Mouse (Mus musculus) lung, embryonic 16.5 days (tissue): ENCODE measurements around the gene Prdm1. TPM values are rescaled to one million over a fixed set of nuclear protein-coding genes. Genes with fewer than 3 reads are reported as not detected.

ENCODE experiments used
- ATAC-seq: fragments of 200-750 bp; cut with Nextera tagmentation; 2 replicates; pipeline ENCODE4 v1.8.0; 2017; ENCODE audit warnings: low read depth, mild to moderate bottlenecking, moderate library complexity
- H3K27ac ChIP-seq: fragments of 300-500 bp; sonication (generic); 2 replicates; pipeline ENCODE4 v1.5.1; 2014; ENCODE audit warnings: mild to moderate bottlenecking, control low read depth, low read length
- H3K27me3 ChIP-seq: fragments of 300-500 bp; sonication (generic); 2 replicates; pipeline ENCODE4 v1.6.1; 2014; ENCODE audit warnings: low read depth, low read length, mixed read lengths; ENCODE audit not compliant: control insufficient read depth, insufficient read depth
- H3K36me3 ChIP-seq: fragments of 300-500 bp; sonication (generic); 2 replicates; pipeline ENCODE4 v1.6.1; 2014; ENCODE audit warnings: low read length; ENCODE audit not compliant: control insufficient read depth, insufficient read depth
- H3K4me1 ChIP-seq: fragments of 300-500 bp; sonication (generic); replicated peaks from 2 replicates; pipeline ENCODE4 v1.6.1; 2014; ENCODE audit warnings: low read length, mixed read lengths; ENCODE audit not compliant: control insufficient read depth, insufficient read depth
- H3K4me2 ChIP-seq: fragments of 300-500 bp; sonication (generic); 2 replicates; pipeline ENCODE4 v1.6.1; 2014; ENCODE audit warnings: low read depth, low read length, control low read depth
- H3K4me3 ChIP-seq: fragments of 300-500 bp; sonication (generic); 2 replicates; pipeline ENCODE4 v1.5.1; 2014; ENCODE audit warnings: mild to moderate bottlenecking, low read length, control low read depth
- H3K9ac ChIP-seq: fragments of 300-500 bp; sonication (generic); 2 replicates; pipeline ENCODE4 v1.6.1; 2014; ENCODE audit warnings: low read length, control low read depth
- H3K9me3 ChIP-seq: fragments of 300-500 bp; sonication (generic); 2 replicates; pipeline ENCODE4 v1.6.1; 2016; ENCODE audit warnings: low read length; ENCODE audit not compliant: control insufficient read depth
- WGBS: fragments of 180-500 bp; shearing (Covaris S2); extraction: QIAGEN DNeasy Blood & Tissue Kit; methylation state at CpG from one replicate; pipeline ENCODE4 v1.1.7; 2014; 5-methylcytosine and 5-hydroxymethylcytosine counted together
- polyA plus RNA-seq: library from polyadenylated mRNA; unstranded; fragments of >200 nt; fragmentation: Nextera tagmentation; extraction: Ambion mirVana; gene quantifications from 2 replicates; pipeline ENCODE4 v1.2.1, GENCODE M21; 2015

Gene Prdm1
- polyA plus RNA-seq, 1 experiment from 2014 or later: 2.3 TPM

DNA sequence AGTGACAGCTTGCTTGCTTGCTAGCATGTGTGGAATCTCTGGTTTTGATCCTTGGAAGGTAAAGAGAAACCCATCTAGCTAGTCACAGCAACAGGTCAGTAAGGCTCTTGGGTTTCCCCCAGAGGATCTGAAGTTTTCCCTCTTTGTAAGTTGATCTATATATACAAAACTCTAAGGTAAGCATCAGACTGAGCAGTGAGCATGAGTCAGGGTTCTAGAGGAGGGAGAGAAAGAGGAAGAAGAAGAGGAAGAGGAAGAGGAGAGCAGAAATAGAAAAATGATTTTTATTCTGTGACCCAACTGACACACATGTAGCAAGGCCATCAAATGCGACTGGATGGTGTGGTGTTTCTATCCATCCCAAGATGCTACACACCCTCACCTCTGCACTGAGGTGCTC lies 90.7 kb downstream of the Prdm1 start:
- Histone ChIP-seq H3K4me3 (no peak overlapping the region), H3K9me3 (no peaks in the 10 kb centered on the region), H3K36me3 (no peaks in the 10 kb centered on the region), H3K27ac (no peak overlapping the region), H3K27me3 (no peaks in the 10 kb centered on the region), H3K4me1 (peaks cover 4% of the 10 kb centered on the region; the same call in 1 of the 2 replicates), H3K4me2 (no peak overlapping the region), H3K9ac (no peak overlapping the region)
- WGBS: 94% methylated on average over 1 of the region's 1 CpGs
- no peak for ATAC-seq

DNA sequence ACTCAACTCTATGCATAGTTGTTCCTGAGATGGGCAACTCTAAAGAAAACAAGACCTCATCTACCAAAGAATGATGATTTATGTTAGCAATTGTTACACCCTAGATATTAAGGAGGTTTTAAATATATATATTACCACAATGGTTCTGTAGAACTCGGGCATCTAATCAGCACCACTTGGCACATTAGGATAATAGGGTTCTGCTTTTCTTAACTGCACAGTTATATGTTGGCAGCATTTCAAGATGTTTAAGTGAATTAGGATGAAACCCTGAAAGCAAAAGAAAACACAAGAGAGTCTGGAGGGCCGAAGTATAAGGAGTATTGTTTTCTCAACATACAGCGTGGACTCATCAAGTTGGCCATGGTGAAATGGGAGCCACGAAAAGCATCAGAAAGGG lies 92.3 kb downstream of the Prdm1 start:
- H3K4me2 ChIP-seq: no peak overlapping the region
- H3K27me3 ChIP-seq: no peaks in the 10 kb centered on the region
- no peak overlapping the region for H3K27ac ChIP-seq
- 76% methylated on average over 4 of the region's 4 CpGs for WGBS
- no peaks in the 10 kb centered on the region; the same call in 1 of the 2 replicates for H3K4me1 ChIP-seq
- H3K9ac ChIP-seq: no peak overlapping the region
- H3K4me3 ChIP-seq: no peak overlapping the region
- no peak for ATAC-seq
- no peaks in the 10 kb centered on the region for H3K36me3 ChIP-seq
- H3K9me3 ChIP-seq: no peaks in the 10 kb centered on the region

DNA sequence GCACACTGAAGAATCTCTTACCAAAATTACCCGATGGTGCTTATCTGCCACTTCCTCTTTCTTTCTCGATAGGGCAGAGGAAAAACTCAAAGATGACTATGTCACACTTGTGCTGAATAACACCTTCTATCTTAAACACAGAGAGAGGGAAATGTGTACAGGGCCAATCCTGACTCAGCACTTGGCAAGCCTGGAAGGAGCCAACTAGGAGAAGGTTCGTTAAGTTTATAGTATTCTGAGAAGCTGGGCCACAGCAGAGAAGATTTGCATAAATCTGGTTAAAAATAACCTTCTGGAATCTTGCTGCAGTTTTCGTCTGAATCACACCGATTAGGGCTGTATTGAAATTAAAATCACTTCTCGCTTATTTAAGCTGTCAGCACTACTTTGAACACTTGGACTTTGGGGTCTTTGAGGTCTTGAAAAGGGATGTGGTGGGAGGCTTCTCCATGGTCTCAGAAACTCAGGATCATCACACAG lies 93.6 kb downstream of the Prdm1 start:
- 0 out of 2 replicates have a peak, but pooled peaks have one; percentile 60 for ATAC-seq
- Histone ChIP-seq H3K27ac (no peak overlapping the region), H3K36me3 (no peaks in the 10 kb centered on the region), H3K9me3 (no peaks in the 10 kb centered on the region), H3K4me1 (no peaks in the 10 kb centered on the region; the same call in 1 of the 2 replicates), H3K27me3 (no peaks in the 10 kb centered on the region), H3K4me2 (no peak overlapping the region), H3K9ac (no peak overlapping the region), H3K4me3 (no peak overlapping the region)
- WGBS: 41% methylated on average over 6 of the region's 6 CpGs

DNA sequence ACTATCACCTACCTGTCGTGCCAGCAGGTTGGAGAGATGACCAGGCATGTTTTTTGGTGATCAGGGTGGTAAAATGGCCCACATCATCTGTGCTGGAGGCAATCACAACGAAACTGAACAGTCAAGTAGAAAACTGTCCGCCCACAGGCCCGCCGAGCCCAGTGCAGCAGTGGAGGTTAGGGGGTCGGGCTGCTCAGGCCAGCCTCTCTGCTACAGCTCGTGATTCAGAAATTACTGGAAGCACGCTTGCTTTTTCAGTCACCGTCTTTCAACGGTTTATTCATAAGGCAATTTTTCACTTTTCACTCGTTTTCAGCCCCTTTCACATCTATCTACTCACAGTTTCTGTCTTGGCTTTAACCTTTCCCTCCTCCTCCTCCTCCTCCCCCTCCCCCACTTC lies 96.1 kb downstream of the Prdm1 start:
- no peak overlapping the region; the same call in 1 of the 2 replicates for H3K9ac ChIP-seq
- ATAC-seq: no peak
- 55% methylated on average over 11 of the region's 11 CpGs for WGBS

DNA sequence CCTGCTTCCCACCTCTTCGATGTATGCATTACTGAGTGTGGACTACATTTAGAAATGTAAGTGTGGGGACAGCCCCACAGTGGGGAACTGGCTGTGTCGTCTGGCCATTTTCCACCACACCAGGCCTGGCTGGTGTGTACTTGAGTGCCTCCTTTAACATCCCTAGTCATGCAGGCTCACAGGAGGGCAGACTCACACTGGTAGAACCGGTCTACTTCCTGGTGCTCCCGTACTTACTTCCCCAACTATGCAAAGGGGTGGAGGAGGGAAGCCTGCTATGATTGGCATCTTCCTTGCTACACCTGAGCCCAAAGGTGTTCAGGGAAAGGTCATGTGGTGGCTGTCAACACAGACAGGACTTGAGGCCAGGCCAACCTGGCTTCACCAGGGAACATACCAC lies 96.6 kb downstream of the Prdm1 start:
- Histone ChIP-seq H3K4me2 (no peak overlapping the region), H3K36me3 (no peaks in the 10 kb centered on the region), H3K9me3 (no peaks in the 10 kb centered on the region), H3K9ac (no peak overlapping the region), H3K4me1 (no peaks in the 10 kb centered on the region; the same call in none of the 2 replicates), H3K27ac (no peak overlapping the region), H3K27me3 (no peaks in the 10 kb centered on the region), H3K4me3 (no peak overlapping the region)
- peak; percentile 71 for ATAC-seq
- WGBS: 64% methylated on average over 4 of the region's 4 CpGs

More for the DNA sequence above, 96.1 kb downstream of the Prdm1 start:
- no peaks in the 10 kb centered on the region for H3K27me3 ChIP-seq
- H3K9me3 ChIP-seq: no peaks in the 10 kb centered on the region
- no peak overlapping the region for H3K27ac ChIP-seq
- H3K36me3 ChIP-seq: no peaks in the 10 kb centered on the region
- no peak overlapping the region for H3K4me3 ChIP-seq
- H3K4me1 ChIP-seq: no peaks in the 10 kb centered on the region; the same call in none of the 2 replicates
- H3K4me2 ChIP-seq: no peak overlapping the region

DNA sequence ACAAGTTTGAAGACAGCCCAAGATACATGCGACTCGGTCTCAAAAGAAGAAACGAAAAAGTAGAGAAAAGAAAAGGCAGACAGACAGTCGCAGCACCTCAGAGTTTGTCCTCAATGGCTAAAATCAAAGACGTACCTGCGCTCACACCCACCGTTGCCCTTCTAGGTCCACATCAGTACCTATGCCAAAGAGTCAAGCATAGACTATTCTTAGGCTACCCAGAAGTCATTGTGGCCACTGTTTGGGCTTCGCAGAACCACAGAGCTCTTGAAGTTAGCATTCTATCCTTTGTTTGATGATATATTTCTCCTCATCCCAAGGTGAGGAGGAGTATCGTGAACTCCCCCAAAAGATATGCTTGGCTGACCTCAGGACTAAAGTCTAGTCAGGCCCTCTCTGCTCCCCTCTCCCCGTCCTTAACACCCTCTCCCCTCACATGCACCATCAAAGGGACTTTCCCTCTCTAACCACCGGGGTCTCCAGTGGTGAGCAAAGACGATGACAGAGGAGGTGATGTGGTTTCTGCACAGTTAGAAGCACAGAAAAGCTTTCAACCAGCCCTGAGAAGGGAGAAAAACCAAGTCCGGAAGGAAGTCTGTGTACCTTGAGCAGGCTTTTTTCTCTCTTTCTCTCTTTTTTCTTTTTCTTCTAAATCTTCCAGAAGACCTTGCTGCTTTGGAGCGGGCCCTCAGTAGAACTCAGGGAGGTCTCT lies 99.0 kb downstream of the Prdm1 start:
- Histone ChIP-seq H3K36me3 (no peaks in the 10 kb centered on the region), H3K27me3 (no peaks in the 10 kb centered on the region), H3K9me3 (no peaks in the 10 kb centered on the region), H3K4me2 (no peak overlapping the region), H3K4me1 (no peaks in the 10 kb centered on the region; the same call in none of the 2 replicates), H3K27ac (no peak overlapping the region), H3K4me3 (no peak overlapping the region), H3K9ac (no peak overlapping the region)
- 85% methylated on average over 14 of the region's 14 CpGs for WGBS
- no peak for ATAC-seq

DNA sequence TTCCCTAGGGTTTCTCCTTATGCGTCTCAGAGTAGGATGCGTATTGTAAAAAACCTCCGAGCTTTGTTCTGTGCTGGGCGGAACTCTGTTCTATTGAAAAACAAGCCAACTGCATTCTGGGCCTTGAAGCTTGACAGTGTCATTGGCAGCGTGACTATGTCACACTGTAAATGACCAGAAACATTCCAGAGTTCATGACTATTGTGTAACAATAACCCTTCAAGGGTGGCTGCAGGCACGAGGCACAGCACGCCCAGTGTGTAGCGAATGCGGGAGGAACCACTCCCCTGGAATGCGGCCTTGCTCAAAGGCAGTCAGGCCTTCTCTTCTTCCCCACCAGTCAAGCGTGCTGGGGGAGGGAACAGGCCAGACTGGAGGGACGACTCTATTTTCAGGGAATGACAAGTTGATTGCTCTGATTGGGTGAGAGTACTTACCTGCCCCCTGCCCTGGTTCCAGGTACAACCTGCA lies 100.4 kb downstream of the Prdm1 start:
- 51% methylated on average over 12 of the region's 12 CpGs for WGBS
- H3K4me1 ChIP-seq: no peaks in the 10 kb centered on the region; the same call in none of the 2 replicates
- ATAC-seq: peak; percentile 92
- peak overlapping the region; percentile 58 for H3K27ac ChIP-seq
- H3K36me3 ChIP-seq: no peaks in the 10 kb centered on the region
- H3K9me3 ChIP-seq: no peaks in the 10 kb centered on the region
- H3K27me3 ChIP-seq: no peaks in the 10 kb centered on the region
- no peak overlapping the region for H3K4me3 ChIP-seq
- no peak overlapping the region for H3K4me2 ChIP-seq
- no peak overlapping the region for H3K9ac ChIP-seq

DNA sequence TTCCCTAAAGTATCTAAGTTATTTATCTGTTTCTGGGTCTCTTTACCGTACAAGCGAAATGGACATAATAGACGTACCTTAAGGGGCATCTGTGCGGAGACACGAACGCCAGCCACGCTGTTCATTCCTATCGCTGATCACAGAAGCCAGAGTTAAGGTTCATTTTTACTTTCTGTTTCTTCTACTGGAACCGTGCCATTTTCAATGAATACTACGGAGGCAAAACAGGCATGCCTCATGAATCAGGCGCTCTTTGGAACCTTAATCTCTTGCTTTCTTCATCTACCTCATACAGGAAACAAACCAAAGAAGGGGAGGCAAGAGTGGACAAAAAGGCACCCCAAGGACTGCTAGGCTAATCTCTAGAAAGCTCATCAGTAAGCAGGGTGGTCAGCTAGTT lies 100.9 kb downstream of the Prdm1 start:
- Histone ChIP-seq H3K27ac (peak overlapping the region; percentile 58), H3K36me3 (no peaks in the 10 kb centered on the region), H3K4me2 (no peak overlapping the region), H3K9me3 (no peaks in the 10 kb centered on the region), H3K27me3 (no peaks in the 10 kb centered on the region), H3K4me1 (no peaks in the 10 kb centered on the region; the same call in none of the 2 replicates), H3K4me3 (no peak overlapping the region), H3K9ac (no peak overlapping the region)
- no peak for ATAC-seq
- 86% methylated on average over 11 of the region's 11 CpGs for WGBS

DNA sequence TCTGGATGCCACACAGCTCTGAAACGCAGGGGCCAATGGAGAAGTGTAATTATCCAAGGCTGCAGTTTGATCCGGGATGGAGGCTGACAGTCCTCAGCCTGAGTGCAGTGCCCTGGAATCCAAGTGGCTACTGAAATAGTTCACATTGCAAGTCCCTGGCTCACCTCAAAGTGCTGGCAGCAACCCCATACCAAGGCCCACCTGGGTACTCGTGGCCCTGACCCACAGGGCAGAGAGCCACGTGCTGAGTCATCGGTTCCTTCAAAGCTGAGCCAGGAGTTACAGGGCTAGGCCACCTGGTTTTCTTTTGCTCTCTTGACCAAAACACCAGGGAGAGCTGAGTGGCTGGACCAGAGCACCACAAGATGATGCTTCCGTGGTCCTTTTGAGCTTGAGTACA lies 103.3 kb downstream of the Prdm1 start:
- Histone ChIP-seq H3K9ac (no peak overlapping the region), H3K9me3 (no peaks in the 10 kb centered on the region), H3K4me2 (no peak overlapping the region), H3K4me3 (no peak overlapping the region), H3K27me3 (no peaks in the 10 kb centered on the region), H3K36me3 (no peaks in the 10 kb centered on the region), H3K4me1 (no peaks in the 10 kb centered on the region; the same call in 1 of the 2 replicates), H3K27ac (no peak overlapping the region)
- 67% methylated on average over 6 of the region's 6 CpGs for WGBS
- ATAC-seq: no peak
